In the genomic region with DNA sequence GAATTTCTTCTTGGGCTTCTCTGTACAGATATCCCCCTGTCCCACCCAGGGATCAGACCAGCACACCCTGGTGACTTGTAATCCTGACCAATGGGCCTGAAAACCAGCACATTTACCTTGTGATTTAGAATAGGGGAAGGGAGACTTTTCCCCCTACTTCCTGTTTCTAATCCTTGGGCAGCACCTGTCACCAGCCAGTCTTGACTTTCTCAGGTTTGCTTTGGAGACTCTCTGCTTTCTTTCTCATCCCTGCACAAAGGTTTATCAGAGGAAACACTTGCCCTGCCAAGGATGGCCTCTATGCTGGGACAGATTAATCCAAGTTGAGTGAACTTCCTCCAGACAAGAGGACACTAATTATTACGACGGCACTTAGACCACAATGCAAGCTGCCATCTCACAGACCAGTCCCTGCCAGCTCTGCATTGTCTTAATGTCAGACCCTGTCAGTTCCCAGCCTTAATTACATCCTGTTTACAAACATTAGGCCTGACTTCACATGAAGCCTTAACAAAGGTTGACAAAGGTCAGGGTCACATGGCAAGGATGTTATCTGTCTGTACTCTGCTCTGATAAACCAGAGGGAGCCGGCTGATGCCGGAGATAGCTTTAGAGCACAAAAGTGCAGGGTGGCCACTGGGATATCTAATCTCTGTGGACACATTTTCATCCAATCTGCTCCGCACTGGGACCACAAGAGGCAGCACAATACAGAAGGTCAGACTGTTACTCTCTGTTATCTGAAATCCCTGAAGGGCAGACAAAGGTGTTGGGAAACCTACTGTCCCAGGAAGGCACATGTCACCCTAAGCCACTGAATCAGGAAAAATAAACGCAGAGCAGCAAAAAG, we compare ENCODE assay signal across 12 mouse cellular contexts.
A peak's percentile ranks its signal among the peaks of the same experiment; 100 is the strongest.
DNase-seq lines count a peak whose midpoint lies in the region; ATAC-seq lines count a peak whose summit lies in the region.
"Had no signal": no experiment of that assay in that cellular context is flagged by ENCODE, and none has a peak within 500 bp of the region (broad histone marks: within the 10 kb centered on the region; RNA-seq: fewer than 3 reads in every experiment).

No protein-coding gene starts in this region.

- WGBS in forebrain, embryonic 10.5 days: 49% methylated on average over 6 of the region's 6 CpGs
- whole genome bisulfite sequencing in forebrain, embryonic 15.5 days: 39% methylated on average over 6 of the region's 6 CpGs
- WGBS in heart, embryonic 13.5 days: 13% methylated on average over 6 of the region's 6 CpGs
- 12% methylated on average over 6 of the region's 6 CpGs for WGBS in liver, embryonic 15.5 days (ENCODE audit: insufficient replicate concordance)

- no peak for ATAC-seq in forebrain, embryonic 15.5 days (replicated peaks)
- ATAC-seq in heart, embryonic 13.5 days (ENCODE audit: extremely low read depth, insufficient number of reproducible peaks, low FRiP score, low TSS enrichment): no peak; the same call in 1 of the 2 replicates
- peak; percentile 31 for ATAC-seq in liver, embryonic 15.5 days (ENCODE audit: insufficient read depth)
- ATAC-seq: activated CD4-positive, CD25-positive, alpha-beta regulatory T cell, adult 4 months had no signal

- DNase-seq in forebrain, embryonic 10.5 days (ENCODE audit: extremely low spot score, low spot score): no peak
- peak; percentile 66 for DNase-seq in Muller cell, postnatal 12 days (ENCODE audit: inconsistent ontology term)
- DNase-seq in right cerebral cortex, postnatal 4 days: no peak
- DNase-seq in frontal cortex, postnatal 10 days (ENCODE audit: low spot score in 2 of 2): no peak
- no peak for DNase-seq in urinary bladder, postnatal 25 days (ENCODE audit: low spot score)
- DNase-seq: cerebellum, postnatal 10 days had no signal

- peaks cover 36% of the 10 kb centered on the region for H3K27me3 ChIP-seq in forebrain, embryonic 10.5 days (ENCODE audit: poor library complexity, severe bottlenecking)
- peaks cover 6% of the 10 kb centered on the region; the same call in 1 of the 2 replicates for H3K27me3 ChIP-seq in forebrain, embryonic 15.5 days
- no peaks in the 10 kb centered on the region for H3K27me3 ChIP-seq in heart, embryonic 13.5 days (replicated peaks)
- H3K27me3 ChIP-seq in liver, embryonic 15.5 days: no peaks in the 10 kb centered on the region
- H3K27me3 ChIP-seq: megakaryocyte, embryonic 14.5 days had no signal

- H3K4me3 ChIP-seq in forebrain, embryonic 10.5 days: no peak overlapping the region
- H3K4me3 ChIP-seq in forebrain, embryonic 15.5 days: no peak overlapping the region
- H3K4me3 ChIP-seq in heart, embryonic 13.5 days: no peak overlapping the region
- no peak overlapping the region for H3K4me3 ChIP-seq in liver, embryonic 15.5 days (replicated peaks)
- H3K4me3 ChIP-seq: layer of hippocampus, adult 2 months; megakaryocyte, embryonic 14.5 days had no signal

- no peaks in the 10 kb centered on the region for H3K9me3 ChIP-seq in forebrain, embryonic 10.5 days
- no peaks in the 10 kb centered on the region for H3K9me3 ChIP-seq in forebrain, embryonic 15.5 days
- no peaks in the 10 kb centered on the region for H3K9me3 ChIP-seq in heart, embryonic 13.5 days
- no peaks in the 10 kb centered on the region for H3K9me3 ChIP-seq in liver, embryonic 15.5 days (replicated peaks)
- H3K9me3 ChIP-seq: megakaryocyte, embryonic 14.5 days had no signal

- no peak overlapping the region for H3K4me2 ChIP-seq in forebrain, embryonic 15.5 days (replicated peaks)
- H3K4me2 ChIP-seq in heart, embryonic 13.5 days: no peak overlapping the region
- no peak overlapping the region for H3K4me2 ChIP-seq in liver, embryonic 15.5 days

- H3K36me3 ChIP-seq in forebrain, embryonic 10.5 days (replicated peaks): 0 out of 2 replicates have a peak, but pooled peaks cover 3% of the 10 kb centered on the region
- H3K36me3 ChIP-seq in forebrain, embryonic 15.5 days: no peaks in the 10 kb centered on the region
- no peaks in the 10 kb centered on the region for H3K36me3 ChIP-seq in heart, embryonic 13.5 days
- H3K36me3 ChIP-seq in liver, embryonic 15.5 days (replicated peaks): no peaks in the 10 kb centered on the region

- H3K4me1 ChIP-seq in forebrain, embryonic 10.5 days: peaks cover 26% of the 10 kb centered on the region
- H3K4me1 ChIP-seq in forebrain, embryonic 15.5 days: 0 out of 2 replicates have a peak, but pooled peaks cover 6% of the 10 kb centered on the region
- H3K4me1 ChIP-seq in heart, embryonic 13.5 days: peaks cover 14% of the 10 kb centered on the region
- H3K4me1 ChIP-seq in liver, embryonic 15.5 days (replicated peaks): no peaks in the 10 kb centered on the region

- no peak overlapping the region for H3K9ac ChIP-seq in forebrain, embryonic 15.5 days (replicated peaks)
- H3K9ac ChIP-seq in heart, embryonic 13.5 days: no peak overlapping the region
- no peak overlapping the region for H3K9ac ChIP-seq in liver, embryonic 15.5 days

- 0 out of 2 replicates have a peak overlapping the region, but pooled peaks have one; percentile 1 for H3K27ac ChIP-seq in forebrain, embryonic 10.5 days
- no peak overlapping the region for H3K27ac ChIP-seq in forebrain, embryonic 15.5 days (replicated peaks)
- H3K27ac ChIP-seq in heart, embryonic 13.5 days (replicated peaks): peak overlapping the region; percentile 39; the same call in 1 of the 2 replicates
- no peak overlapping the region for H3K27ac ChIP-seq in liver, embryonic 15.5 days (replicated peaks)
- H3K27ac ChIP-seq: layer of hippocampus, adult 2 months had no signal

Comparison
In these comparisons a context has a peak if more than half of its experiments do, and no peak if none do; other contexts are left out.
1. H3K27ac ChIP-seq: peak in forebrain, embryonic 10.5 days (single experiment) and heart, embryonic 13.5 days (single experiment); none in forebrain, embryonic 15.5 days (single experiment) and liver, embryonic 15.5 days (single experiment).